Mouse (Mus musculus) forebrain, embryonic 11.5 days (tissue): ENCODE data around the gene Rxfp4. TPM values are rescaled to one million over a fixed set of nuclear protein-coding genes. Genes with fewer than 3 reads are reported as not detected.

Experiments
- ATAC-seq: fragments of 200-750 bp; cut with Nextera tagmentation; replicated peaks from 2 replicates; pipeline ENCODE4 v1.8.0; 2017; ENCODE audit warnings: moderate TSS enrichment; ENCODE audit not compliant: low FRiP score
- DNase-seq: peaks from one replicate; pipeline ENCODE4 v3.0.0-alpha.2; 2017; ENCODE audit warnings: low spot score
- H3K27ac ChIP-seq: fragments of 300-500 bp; sonication (generic); 2 replicates; pipeline ENCODE4 v1.5.1; 2014; ENCODE audit warnings: low read depth, low read length
- H3K27me3 ChIP-seq: fragments of 300-500 bp; sonication (generic); 2 replicates; pipeline ENCODE4 v1.6.1; 2014; ENCODE audit warnings: mild to moderate bottlenecking, low read length, mixed read lengths; ENCODE audit not compliant: control insufficient read depth, insufficient read depth
- H3K36me3 ChIP-seq: fragments of 300-500 bp; sonication (generic); 2 replicates; pipeline ENCODE4 v1.6.1; 2014; ENCODE audit warnings: mild to moderate bottlenecking, low read length, moderate library complexity, mixed read lengths; ENCODE audit not compliant: control insufficient read depth, insufficient read depth
- H3K4me1 ChIP-seq: fragments of 300-500 bp; sonication (generic); replicated peaks from 2 replicates; pipeline ENCODE4 v1.6.1; 2014; ENCODE audit warnings: low read length, mixed read lengths; ENCODE audit not compliant: control insufficient read depth, insufficient read depth
- H3K4me2 ChIP-seq: fragments of 300-500 bp; sonication (generic); 2 replicates; pipeline ENCODE4 v1.6.1; 2014; ENCODE audit warnings: low read depth, mild to moderate bottlenecking, low read length, moderate library complexity, mixed read lengths; ENCODE audit not compliant: severe bottlenecking
- H3K4me3 ChIP-seq: fragments of 300-500 bp; sonication (generic); 2 replicates; pipeline ENCODE4 v1.5.1; 2014; ENCODE audit warnings: low read depth, low read length
- H3K9ac ChIP-seq: fragments of 300-500 bp; sonication (generic); 2 replicates; pipeline ENCODE4 v1.6.1; 2014; ENCODE audit warnings: low read length
- H3K9me3 ChIP-seq: fragments of 300-500 bp; sonication (generic); 2 replicates; pipeline ENCODE4 v1.6.1; 2016; ENCODE audit warnings: low read length, mixed read lengths; ENCODE audit not compliant: control insufficient read depth
- WGBS: fragments of 180-500 bp; shearing (Covaris S2); extraction: QIAGEN DNeasy Blood & Tissue Kit; methylation state at CpG from one replicate; pipeline ENCODE4 v1.1.7; 2014; 5-methylcytosine and 5-hydroxymethylcytosine counted together
- polyA plus RNA-seq: library from polyadenylated mRNA; unstranded; fragments of >200 nt; fragmentation: Nextera tagmentation; extraction: Ambion mirVana; gene quantifications from 2 replicates; pipeline ENCODE4 v1.2.1, GENCODE M21; 2014

The Rxfp4 gene
- polyA plus RNA-seq, 1 experiment from 2014 or later: not detected

GRCm38 (mm10) chr3:88685958-88686451 lies 33.1 kb upstream of the Rxfp4 start:
- ATAC-seq (peak; percentile 76), DNase-seq (no peak)
- no peaks in the 10 kb centered on the region; the same call in 1 of the 2 replicates for H3K4me1 ChIP-seq
- peak overlapping the region; percentile 88 for H3K27ac ChIP-seq
- H3K4me3 ChIP-seq: peak overlapping the region; percentile 90
- H3K27me3 ChIP-seq: no peaks in the 10 kb centered on the region
- H3K36me3 ChIP-seq: peaks cover 18% of the 10 kb centered on the region
- peak overlapping the region; percentile 97 for H3K9ac ChIP-seq
- H3K9me3 ChIP-seq: no peaks in the 10 kb centered on the region
- under 1% methylated on average over 43 of the region's 45 CpGs for WGBS
- peak overlapping the region; percentile 78 for H3K4me2 ChIP-seq

GRCm38 (mm10) chr3:88684980-88685941 lies 32.3 kb upstream of the Rxfp4 start, which contains the start of gene Khdc4:
Gene Khdc4 (plus strand): TSS chr3:88685803.
- under 1% methylated on average over 47 of the region's 47 CpGs for WGBS
- Histone ChIP-seq H3K4me3 (peak within 1 kb of the TSS; percentile 90), H3K4me2 (peak within 1 kb of the TSS; percentile 78), H3K9me3 (no peaks in the 10 kb centered on the region), H3K9ac (peak within 1 kb of the TSS; percentile 97), H3K27me3 (no peaks in the 10 kb centered on the region), H3K36me3 (peaks cover 12% of the 10 kb centered on the region), H3K27ac (peak within 1 kb of the TSS; percentile 88), H3K4me1 (no peaks in the 10 kb centered on the region; the same call in 1 of the 2 replicates)
- peak; percentile 99 for ATAC-seq
- peak; percentile 98 for DNase-seq

- Histone ChIP-seq H3K9me3 (no peaks in the 10 kb centered on the region), H3K4me3 (peak overlapping the region; percentile 90), H3K27me3 (no peaks in the 10 kb centered on the region), H3K4me2 (peak overlapping the region; percentile 59; the same call in 1 of the 2 replicates), H3K9ac (peak overlapping the region; percentile 97; the same call in 1 of the 2 replicates), H3K27ac (peak overlapping the region; percentile 58), H3K36me3 (peaks cover 4% of the 10 kb centered on the region), H3K4me1 (no peaks in the 10 kb centered on the region; the same call in 1 of the 2 replicates)
- DNase-seq (no peak), ATAC-seq (no peak)
- 69% methylated on average over 6 of the region's 8 CpGs for WGBS
These were observed 31.5 kb upstream of the Rxfp4 start for GRCm38 (mm10) chr3:88684236-88684979.

GRCm38 (mm10) chr3:88683814-88684213 lies 30.9 kb upstream of the Rxfp4 start:
- no peak overlapping the region for H3K4me3 ChIP-seq
- H3K4me1 ChIP-seq: no peaks in the 10 kb centered on the region; the same call in 1 of the 2 replicates
- no peak overlapping the region for H3K9ac ChIP-seq
- no peaks in the 10 kb centered on the region for H3K9me3 ChIP-seq
- H3K36me3 ChIP-seq: peaks cover 3% of the 10 kb centered on the region; the same call in 1 of the 2 replicates
- H3K27me3 ChIP-seq: no peaks in the 10 kb centered on the region
- H3K27ac ChIP-seq: no peak overlapping the region
- ATAC-seq: no peak
- 95% methylated on average over 2 of the region's 2 CpGs for WGBS
- DNase-seq: no peak
- no peak overlapping the region for H3K4me2 ChIP-seq

- DNase-seq (peak; percentile 85), ATAC-seq (peak; percentile 69)
- H3K36me3 ChIP-seq: no peaks in the 10 kb centered on the region
- peak overlapping the region; percentile 19 for H3K4me3 ChIP-seq
- WGBS: 9% methylated on average over 11 of the region's 11 CpGs
- no peaks in the 10 kb centered on the region for H3K9me3 ChIP-seq
- H3K27ac ChIP-seq: no peak overlapping the region
- peak overlapping the region; percentile 52; the same call in 1 of the 2 replicates for H3K9ac ChIP-seq
- no peaks in the 10 kb centered on the region; the same call in 1 of the 2 replicates for H3K4me1 ChIP-seq
- H3K27me3 ChIP-seq: no peaks in the 10 kb centered on the region
- peak overlapping the region; percentile 52 for H3K4me2 ChIP-seq
These were observed 24.5 kb upstream of the Rxfp4 start for GRCm38 (mm10) chr3:88677399-88677798.

- H3K4me1 ChIP-seq: no peaks in the 10 kb centered on the region
- no peaks in the 10 kb centered on the region for H3K9me3 ChIP-seq
- DNase-seq (no peak), ATAC-seq (no peak)
- H3K27me3 ChIP-seq: no peaks in the 10 kb centered on the region
- H3K4me2 ChIP-seq: no peak overlapping the region
- no peaks in the 10 kb centered on the region for H3K36me3 ChIP-seq
- H3K9ac ChIP-seq: no peak overlapping the region
- H3K4me3 ChIP-seq: no peak overlapping the region
- H3K27ac ChIP-seq: no peak overlapping the region
- WGBS: 87% methylated on average over 4 of the region's 4 CpGs
These were observed 11.2 kb upstream of the Rxfp4 start for GRCm38 (mm10) chr3:88664095-88664494.

GRCm38 (mm10) chr3:88659798-88660197 lies 6.9 kb upstream of the Rxfp4 start:
- H3K4me2 ChIP-seq: no peak overlapping the region
- H3K4me1 ChIP-seq: no peaks in the 10 kb centered on the region
- no peak for ATAC-seq
- H3K27me3 ChIP-seq: no peaks in the 10 kb centered on the region
- no peak overlapping the region for H3K27ac ChIP-seq
- no peak overlapping the region for H3K9ac ChIP-seq
- WGBS: 57% methylated on average over 6 of the region's 6 CpGs
- no peak overlapping the region for H3K4me3 ChIP-seq
- DNase-seq: no peak
- no peaks in the 10 kb centered on the region for H3K36me3 ChIP-seq
- no peaks in the 10 kb centered on the region for H3K9me3 ChIP-seq

GRCm38 (mm10) chr3:88658441-88659127 lies 5.6 kb upstream of the Rxfp4 start:
- ATAC-seq (no peak), DNase-seq (no peak)
- H3K27me3 ChIP-seq: no peaks in the 10 kb centered on the region
- H3K4me2 ChIP-seq: no peak overlapping the region
- no peak overlapping the region for H3K4me3 ChIP-seq
- no peak overlapping the region for H3K27ac ChIP-seq
- 80% methylated on average over 5 of the region's 5 CpGs for WGBS
- no peaks in the 10 kb centered on the region for H3K4me1 ChIP-seq
- H3K9ac ChIP-seq: no peak overlapping the region
- H3K9me3 ChIP-seq: no peaks in the 10 kb centered on the region
- H3K36me3 ChIP-seq: no peaks in the 10 kb centered on the region
